Mouse (Mus musculus): ENCODE results near the gene Drap1. TPM values are rescaled to one million over a fixed set of nuclear protein-coding genes. Genes with fewer than 3 reads are reported as not detected.
A peak's percentile ranks its signal among the peaks of the same experiment; 100 is the strongest.

Gene Drap1
- polyA plus RNA-seq, 1 experiment from 2014 or later = 150 TPM

- whole genome bisulfite sequencing (ENCODE audit: insufficient replicate concordance) = 19% methylated on average over 12 of the region's 12 CpGs
- peak overlapping the region; percentile 94 for H3K4me2 ChIP-seq
- no peaks in the 10 kb centered on the region for H3K27me3 ChIP-seq (ENCODE audit: control insufficient read depth, insufficient read depth, low read length)
- peaks cover 23% of the 10 kb centered on the region for H3K4me1 ChIP-seq (ENCODE audit: control insufficient read depth, insufficient read depth, low read length)
- H3K36me3 ChIP-seq (ENCODE audit: control insufficient read depth, insufficient read depth, low read length) = 0 out of 2 replicates have a peak, but pooled peaks cover 2% of the 10 kb centered on the region
- peak overlapping the region; percentile 100 for H3K4me3 ChIP-seq (ENCODE audit: low read depth, low read length)
- H3K9ac ChIP-seq (ENCODE audit: low read depth, low read length) = peak overlapping the region; percentile 96
- ATAC-seq (replicated peaks; ENCODE audit: insufficient number of reproducible peaks, low FRiP score, low TSS enrichment) = no peak; the same call in 1 of the 2 replicates
- peak overlapping the region; percentile 86 for H3K27ac ChIP-seq (ENCODE audit: low read depth, low read length)
- no peaks in the 10 kb centered on the region for H3K9me3 ChIP-seq (replicated peaks; ENCODE audit: control insufficient read depth, low read length)
These were observed 35.1 kb downstream of the Drap1 start for GRCm38 (mm10) chr19:5389647-5390046.

GRCm38 (mm10) chr19:5388588-5389242, 36.1 kb downstream of the Drap1 start, which contains the start of gene Sart1:
Gene Sart1, minus strand, starts transcription at chr19:5388703.
- WGBS (ENCODE audit: insufficient replicate concordance) = 2% methylated on average over 43 of the region's 43 CpGs

GRCm38 (mm10) chr19:5388011-5388441, 36.8 kb downstream of the Drap1 start:
- WGBS (ENCODE audit: insufficient replicate concordance) = under 1% methylated on average over 38 of the region's 43 CpGs
- H3K4me2 ChIP-seq = peak overlapping the region; percentile 94
- no peaks in the 10 kb centered on the region for H3K9me3 ChIP-seq (replicated peaks; ENCODE audit: control insufficient read depth, low read length)
- ATAC-seq (replicated peaks; ENCODE audit: insufficient number of reproducible peaks, low FRiP score, low TSS enrichment) = peak; percentile 58
- peaks cover 23% of the 10 kb centered on the region for H3K4me1 ChIP-seq (ENCODE audit: control insufficient read depth, insufficient read depth, low read length)
- H3K27me3 ChIP-seq (ENCODE audit: control insufficient read depth, insufficient read depth, low read length) = no peaks in the 10 kb centered on the region
- peak overlapping the region; percentile 86 for H3K27ac ChIP-seq (ENCODE audit: low read depth, low read length)
- H3K9ac ChIP-seq (ENCODE audit: low read depth, low read length) = peak overlapping the region; percentile 96
- peak overlapping the region; percentile 100 for H3K4me3 ChIP-seq (ENCODE audit: low read depth, low read length)
- H3K36me3 ChIP-seq (ENCODE audit: control insufficient read depth, insufficient read depth, low read length) = peaks cover 13% of the 10 kb centered on the region

More at GRCm38 (mm10) chr19:5388588-5389242, 36.1 kb downstream of the Drap1 start, which contains the start of gene Sart1:
- Histone ChIP-seq H3K4me2 (peak within 1 kb of the TSS; percentile 94), H3K27me3 (ENCODE audit: control insufficient read depth, insufficient read depth, low read length) (no peaks in the 10 kb centered on the region), H3K4me1 (ENCODE audit: control insufficient read depth, insufficient read depth, low read length) (peaks cover 23% of the 10 kb centered on the region), H3K4me3 (ENCODE audit: low read depth, low read length) (peak within 1 kb of the TSS; percentile 100), H3K36me3 (ENCODE audit: control insufficient read depth, insufficient read depth, low read length) (peaks cover 7% of the 10 kb centered on the region), H3K9ac (ENCODE audit: low read depth, low read length) (peak within 1 kb of the TSS; percentile 96), H3K27ac (ENCODE audit: low read depth, low read length) (peak within 1 kb of the TSS; percentile 86), H3K9me3 (replicated peaks; ENCODE audit: control insufficient read depth, low read length) (no peaks in the 10 kb centered on the region)
- ATAC-seq (replicated peaks; ENCODE audit: insufficient number of reproducible peaks, low FRiP score, low TSS enrichment) = peak; percentile 90

- Histone ChIP-seq H3K4me2 (no peak overlapping the region), H3K4me3 (ENCODE audit: low read depth, low read length) (no peak overlapping the region), H3K4me1 (ENCODE audit: control insufficient read depth, insufficient read depth, low read length) (peaks cover 15% of the 10 kb centered on the region), H3K27me3 (ENCODE audit: control insufficient read depth, insufficient read depth, low read length) (no peaks in the 10 kb centered on the region), H3K9ac (ENCODE audit: low read depth, low read length) (no peak overlapping the region), H3K27ac (ENCODE audit: low read depth, low read length) (no peak overlapping the region), H3K9me3 (replicated peaks; ENCODE audit: control insufficient read depth, low read length) (no peaks in the 10 kb centered on the region), H3K36me3 (ENCODE audit: control insufficient read depth, insufficient read depth, low read length) (peaks cover 42% of the 10 kb centered on the region)
- 91% methylated on average over 8 of the region's 8 CpGs for WGBS (ENCODE audit: insufficient replicate concordance)
- ATAC-seq (replicated peaks; ENCODE audit: insufficient number of reproducible peaks, low FRiP score, low TSS enrichment) = no peak
These were observed 40.1 kb downstream of the Drap1 start for GRCm38 (mm10) chr19:5384715-5385114.

- no peak for ATAC-seq (replicated peaks; ENCODE audit: insufficient number of reproducible peaks, low FRiP score, low TSS enrichment)
- peaks cover 13% of the 10 kb centered on the region for H3K4me1 ChIP-seq (ENCODE audit: control insufficient read depth, insufficient read depth, low read length)
- no peaks in the 10 kb centered on the region for H3K9me3 ChIP-seq (replicated peaks; ENCODE audit: control insufficient read depth, low read length)
- H3K27ac ChIP-seq (ENCODE audit: low read depth, low read length) = no peak overlapping the region
- no peak overlapping the region for H3K4me2 ChIP-seq
- WGBS (ENCODE audit: insufficient replicate concordance) = 90% methylated on average over 12 of the region's 12 CpGs
- H3K4me3 ChIP-seq (ENCODE audit: low read depth, low read length) = no peak overlapping the region
- no peaks in the 10 kb centered on the region for H3K27me3 ChIP-seq (ENCODE audit: control insufficient read depth, insufficient read depth, low read length)
- no peak overlapping the region for H3K9ac ChIP-seq (ENCODE audit: low read depth, low read length)
- peaks cover 51% of the 10 kb centered on the region for H3K36me3 ChIP-seq (ENCODE audit: control insufficient read depth, insufficient read depth, low read length)
These were observed 41.5 kb downstream of the Drap1 start for GRCm38 (mm10) chr19:5383326-5383725.

- Histone ChIP-seq H3K27me3 (ENCODE audit: control insufficient read depth, insufficient read depth, low read length) (no peaks in the 10 kb centered on the region), H3K27ac (ENCODE audit: low read depth, low read length) (no peak overlapping the region), H3K9me3 (replicated peaks; ENCODE audit: control insufficient read depth, low read length) (no peaks in the 10 kb centered on the region), H3K4me1 (ENCODE audit: control insufficient read depth, insufficient read depth, low read length) (no peaks in the 10 kb centered on the region), H3K36me3 (ENCODE audit: control insufficient read depth, insufficient read depth, low read length) (peaks cover 37% of the 10 kb centered on the region), H3K4me3 (ENCODE audit: low read depth, low read length) (no peak overlapping the region), H3K9ac (ENCODE audit: low read depth, low read length) (no peak overlapping the region), H3K4me2 (no peak overlapping the region)
- WGBS (ENCODE audit: insufficient replicate concordance) = 90% methylated on average over 1 of the region's 1 CpGs
- ATAC-seq (replicated peaks; ENCODE audit: insufficient number of reproducible peaks, low FRiP score, low TSS enrichment) = no peak
These were observed 47.3 kb downstream of the Drap1 start for GRCm38 (mm10) chr19:5377446-5377845.

- Histone ChIP-seq H3K4me3 (ENCODE audit: low read depth, low read length) (no peak overlapping the region), H3K27me3 (ENCODE audit: control insufficient read depth, insufficient read depth, low read length) (no peaks in the 10 kb centered on the region), H3K27ac (ENCODE audit: low read depth, low read length) (no peak overlapping the region), H3K9me3 (replicated peaks; ENCODE audit: control insufficient read depth, low read length) (no peaks in the 10 kb centered on the region), H3K9ac (ENCODE audit: low read depth, low read length) (no peak overlapping the region; the same call in 1 of the 2 replicates), H3K4me1 (ENCODE audit: control insufficient read depth, insufficient read depth, low read length) (no peaks in the 10 kb centered on the region), H3K36me3 (ENCODE audit: control insufficient read depth, insufficient read depth, low read length) (peaks cover 33% of the 10 kb centered on the region), H3K4me2 (no peak overlapping the region)
- no peak for ATAC-seq (replicated peaks; ENCODE audit: insufficient number of reproducible peaks, low FRiP score, low TSS enrichment)
- 66% methylated on average over 4 of the region's 4 CpGs for WGBS (ENCODE audit: insufficient replicate concordance)
These were observed 50.0 kb downstream of the Drap1 start for GRCm38 (mm10) chr19:5374748-5375147.

- no peak overlapping the region for H3K9ac ChIP-seq (ENCODE audit: low read depth, low read length)
- no peak for ATAC-seq (replicated peaks; ENCODE audit: insufficient number of reproducible peaks, low FRiP score, low TSS enrichment)
- no peaks in the 10 kb centered on the region for H3K4me1 ChIP-seq (ENCODE audit: control insufficient read depth, insufficient read depth, low read length)
- no peak overlapping the region for H3K4me2 ChIP-seq
- H3K27ac ChIP-seq (ENCODE audit: low read depth, low read length) = no peak overlapping the region
- no peaks in the 10 kb centered on the region for H3K27me3 ChIP-seq (ENCODE audit: control insufficient read depth, insufficient read depth, low read length)
- H3K36me3 ChIP-seq (ENCODE audit: control insufficient read depth, insufficient read depth, low read length) = peaks cover 31% of the 10 kb centered on the region
- 73% methylated on average over 4 of the region's 4 CpGs for WGBS (ENCODE audit: insufficient replicate concordance)
- no peaks in the 10 kb centered on the region for H3K9me3 ChIP-seq (replicated peaks; ENCODE audit: control insufficient read depth, low read length)
- H3K4me3 ChIP-seq (ENCODE audit: low read depth, low read length) = no peak overlapping the region
These were observed 50.6 kb downstream of the Drap1 start for GRCm38 (mm10) chr19:5374177-5374576.

Data from heart, embryonic 11.5 days (tissue).